In the genomic region with DNA sequence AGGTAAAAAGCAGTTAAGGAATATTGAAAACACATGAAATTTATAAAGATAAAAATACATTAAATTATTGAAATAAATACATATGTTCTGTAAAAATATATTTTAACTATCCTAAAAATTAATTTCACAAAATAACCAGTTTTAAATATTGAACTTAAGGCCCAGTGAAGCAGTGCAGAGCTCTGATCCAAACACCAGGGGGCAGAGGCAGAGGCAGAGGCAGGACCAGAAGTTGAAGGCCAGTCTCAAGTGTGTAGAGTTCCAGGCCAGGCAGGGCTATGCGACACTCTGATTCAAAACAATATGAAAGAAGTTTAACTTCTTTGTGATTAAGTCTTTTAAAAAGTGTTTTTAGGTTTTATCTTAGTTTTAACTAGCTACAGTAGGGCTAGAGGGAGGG, we compare ENCODE assay signal across 9 mouse cellular contexts.
DNase-seq lines count a peak whose midpoint lies in the region; ATAC-seq and TF ChIP-seq lines count a peak whose summit lies in the region.
"Had no signal": no experiment of that assay in that cellular context is flagged by ENCODE, and none has a peak within 500 bp of the region (broad histone marks: within the 10 kb centered on the region; RNA-seq: fewer than 3 reads in every experiment).

No protein-coding gene starts in this region.

- no peaks in the 10 kb centered on the region for H3K9me3 ChIP-seq in heart, postnatal 0 days (replicated peaks; ENCODE audit: control insufficient read depth, low read length)
- no peaks in the 10 kb centered on the region for H3K9me3 ChIP-seq in hindbrain, embryonic 13.5 days

- TF ChIP-seq EP300 in heart, postnatal 0 days (IDR thresholded peaks at IDR 0.05; ENCODE audit: low read depth): no peak

- DNase-seq in heart, postnatal 0 days (ENCODE audit: low spot score): no peak
- DNase-seq in heart, adult 9 months (ENCODE audit: low spot score in 2 of 2): no peak
- DNase-seq in 416B (ENCODE audit: low read depth) (peak; percentile 52), ES-CJ7 (ENCODE audit: low read depth, low spot score) (peak; percentile 39)
- DNase-seq in liver, adult 2 months (ENCODE audit: extremely low read depth, low read depth, low spot score): no peak
- DNase-seq in neural tube, embryonic 10.5 days (ENCODE audit: extremely low spot score, low spot score): no peak
- no peak for DNase-seq in layer of hippocampus, adult 9-11 months

- H3K27me3 ChIP-seq in heart, postnatal 0 days (ENCODE audit: control insufficient read depth, insufficient read depth, low read length): no peaks in the 10 kb centered on the region
- H3K27me3 ChIP-seq in liver, adult 2 months (ENCODE audit: control insufficient read depth, insufficient read depth, low read length): no peaks in the 10 kb centered on the region
- H3K27me3 ChIP-seq in hindbrain, embryonic 13.5 days: no peaks in the 10 kb centered on the region

- TF ChIP-seq CTCF in heart, postnatal 0 days (IDR thresholded peaks at IDR 0.05; ENCODE audit: low read depth): peak; percentile 46
- TF ChIP-seq CTCF in liver, adult 2 months (IDR thresholded peaks at IDR 0.05; ENCODE audit: low read depth, low read length): peak; percentile 64

- H3K79me2 ChIP-seq in liver, adult 2 months (ENCODE audit: control insufficient read depth, insufficient read depth, low read length): no peaks in the 10 kb centered on the region

- no peak overlapping the region for H3K4me2 ChIP-seq in heart, postnatal 0 days (ENCODE audit: low read depth, low read length)
- H3K4me2 ChIP-seq in hindbrain, embryonic 13.5 days: no peak overlapping the region

- no peak overlapping the region for H3K27ac ChIP-seq in heart, postnatal 0 days (ENCODE audit: low read depth)
- H3K27ac ChIP-seq in liver, adult 2 months (replicated peaks; ENCODE audit: insufficient read depth, low read depth, low read length): no peak overlapping the region
- H3K27ac ChIP-seq in hindbrain, embryonic 13.5 days: no peak overlapping the region

- peaks cover 28% of the 10 kb centered on the region for H3K36me3 ChIP-seq in heart, postnatal 0 days (replicated peaks; ENCODE audit: control insufficient read depth, insufficient read depth, low read length)
- peaks cover 17% of the 10 kb centered on the region; the same call in 1 of the 2 replicates for H3K36me3 ChIP-seq in liver, adult 2 months (ENCODE audit: control insufficient read depth, insufficient read depth, low read length)
- H3K36me3 ChIP-seq in hindbrain, embryonic 13.5 days: peaks cover 22% of the 10 kb centered on the region

- no peak for TF ChIP-seq POLR2A in liver, adult 2 months (IDR thresholded peaks at IDR 0.05; ENCODE audit: extremely low read depth, insufficient read depth, low read length)

- WGBS in heart, postnatal 0 days: 72% methylated on average over 1 of the region's 1 CpGs
- WGBS in liver, adult 2 months: 88% methylated on average over 1 of the region's 1 CpGs
- 86% methylated on average over 1 of the region's 1 CpGs for WGBS in hindbrain, embryonic 13.5 days

- ATAC-seq in heart, postnatal 0 days (ENCODE audit: insufficient read depth, low read depth): no peak
- ATAC-seq in hindbrain, embryonic 13.5 days (ENCODE audit: low FRiP score): no peak

- H3K9ac ChIP-seq in heart, postnatal 0 days (replicated peaks; ENCODE audit: low read depth, low read length): no peak overlapping the region
- H3K9ac ChIP-seq in liver, adult 2 months (ENCODE audit: low read depth, low read length): no peak overlapping the region
- H3K9ac ChIP-seq in hindbrain, embryonic 13.5 days: no peak overlapping the region

- H3K4me3 ChIP-seq in heart, postnatal 0 days (ENCODE audit: low read depth, low read length): no peak overlapping the region
- no peak overlapping the region for H3K4me3 ChIP-seq in liver, adult 2 months (ENCODE audit: insufficient read depth, low read depth, low read length)
- H3K4me3 ChIP-seq in hindbrain, embryonic 13.5 days: no peak overlapping the region
- H3K4me3 ChIP-seq: erythroblast, embryonic 14.5 days had no signal

- H3K4me1 ChIP-seq in heart, postnatal 0 days (ENCODE audit: control insufficient read depth, insufficient read depth): no peaks in the 10 kb centered on the region
- H3K4me1 ChIP-seq in liver, adult 2 months (ENCODE audit: control insufficient read depth, insufficient read depth, low read length): no peaks in the 10 kb centered on the region
- H3K4me1 ChIP-seq in hindbrain, embryonic 13.5 days (replicated peaks): no peaks in the 10 kb centered on the region

Comparison
In these comparisons a context has a peak if more than half of its experiments do, and no peak if none do; other contexts are left out.
1. DNase-seq: peak in 416B (single experiment) and ES-CJ7 (single experiment); none in heart, postnatal 0 days (single experiment), heart, adult 9 months (0 of 2), liver, adult 2 months (single experiment), neural tube, embryonic 10.5 days (single experiment) and layer of hippocampus, adult 9-11 months (single experiment).